Mouse (Mus musculus) bone marrow macrophage, adult 2 months (primary cell): ENCODE measurements at regions not wholly inside any gene's neighbourhood (a gene's known extent, or its start where the extent isn't known, plus 50 kb on each side); places are given as distances from the start of the nearest gene placed in this dataset.

Source experiments
- CTCF ChIP-seq: IDR thresholded peaks from 2 replicates; pipeline ENCODE4 v1.5.1; 2012; ENCODE audit warnings: low read depth, mild to moderate bottlenecking, low read length, moderate library complexity
- POLR2A ChIP-seq: IDR thresholded peaks from 2 replicates; pipeline ENCODE4 v1.6.1; 2012; ENCODE audit warnings: mild to moderate bottlenecking, low read depth, low read length, borderline replicate concordance

DNA sequence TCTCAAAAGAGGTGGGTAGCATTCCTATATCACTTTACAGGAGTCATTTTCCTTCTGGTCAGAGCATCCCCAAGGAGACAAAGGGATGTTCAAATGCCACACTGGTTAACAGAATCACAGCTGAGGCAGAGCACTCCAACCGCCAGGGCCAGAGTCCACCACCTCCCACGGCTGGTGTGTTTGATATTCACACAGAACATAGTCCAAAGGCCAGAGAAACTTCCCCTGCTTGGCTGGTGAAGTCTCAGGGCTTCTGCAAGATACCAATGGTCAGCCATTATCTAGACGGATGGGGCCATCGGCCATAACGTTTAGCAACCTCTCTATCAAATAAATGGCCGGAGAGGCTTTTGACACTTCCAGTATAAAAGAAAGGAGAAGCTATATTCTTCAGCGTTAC is 313.8 kb downstream of the Nucb2 start:
- TF ChIP-seq POLR2A (no peak), CTCF (no peak)
